Mouse (Mus musculus) forebrain, embryonic 16.5 days (tissue): ENCODE results near the gene Mdga1. TPM values are rescaled to one million over a fixed set of nuclear protein-coding genes. Genes with fewer than 3 reads are reported as not detected.

ENCODE experiments used
- ATAC-seq: fragments of 200-750 bp; cut with Nextera tagmentation; 2 replicates; pipeline ENCODE4 v1.8.0; 2017; ENCODE audit warnings: mild to moderate bottlenecking, moderate library complexity
- H3K27ac ChIP-seq: fragments of 300-500 bp; sonication (generic); 2 replicates; pipeline ENCODE4 v1.5.1; 2014; ENCODE audit warnings: low read length, control low read depth
- H3K27me3 ChIP-seq: fragments of 300-500 bp; sonication (generic); replicated peaks from 2 replicates; pipeline ENCODE4 v1.6.1; 2014; ENCODE audit warnings: low read length; ENCODE audit not compliant: control insufficient read depth, insufficient read depth
- H3K36me3 ChIP-seq: fragments of 300-500 bp; sonication (generic); 2 replicates; pipeline ENCODE4 v1.6.1; 2014; ENCODE audit not compliant: control insufficient read depth, insufficient read depth
- H3K4me1 ChIP-seq: fragments of 300-500 bp; sonication (generic); replicated peaks from 2 replicates; pipeline ENCODE4 v1.6.1; 2014; ENCODE audit warnings: low read length; ENCODE audit not compliant: control insufficient read depth, insufficient read depth
- H3K4me2 ChIP-seq: fragments of 300-500 bp; sonication (generic); 2 replicates; pipeline ENCODE4 v1.6.1; 2014; ENCODE audit warnings: mild to moderate bottlenecking, low read length, control low read depth
- H3K4me3 ChIP-seq: fragments of 300-500 bp; sonication (generic); replicated peaks from 2 replicates; pipeline ENCODE4 v1.5.1; 2014; ENCODE audit warnings: mild to moderate bottlenecking, low read length, control low read depth
- H3K9ac ChIP-seq: fragments of 300-500 bp; sonication (generic); replicated peaks from 2 replicates; pipeline ENCODE4 v1.6.1; 2014; ENCODE audit warnings: low read depth, low read length, control low read depth
- H3K9me3 ChIP-seq: fragments of 300-500 bp; sonication (generic); 2 replicates; pipeline ENCODE4 v1.6.1; 2016; ENCODE audit warnings: low read length; ENCODE audit not compliant: control insufficient read depth
- WGBS: fragments of 180-500 bp; shearing (Covaris S2); extraction: QIAGEN DNeasy Blood & Tissue Kit; methylation state at CpG from one replicate; pipeline ENCODE4 v1.1.7; 2014; 5-methylcytosine and 5-hydroxymethylcytosine counted together
- polyA plus RNA-seq: library from polyadenylated mRNA; unstranded; fragments of >200 nt; fragmentation: Nextera tagmentation; extraction: Ambion mirVana; gene quantifications from 2 replicates; pipeline ENCODE4 v1.2.1, GENCODE M21; 2015

Gene Mdga1
- polyA plus RNA-seq, 1 experiment from 2014 or later = 10.7 TPM

GRCm38 (mm10) chr17:29934133-29934851, 35.6 kb downstream of the Mdga1 start:
- no peaks in the 10 kb centered on the region; the same call in 1 of the 2 replicates for H3K9me3 ChIP-seq
- no peaks in the 10 kb centered on the region for H3K36me3 ChIP-seq
- no peak overlapping the region for H3K9ac ChIP-seq
- 89% methylated on average over 12 of the region's 12 CpGs for WGBS
- H3K4me3 ChIP-seq = no peak overlapping the region
- H3K4me1 ChIP-seq = peaks cover 9% of the 10 kb centered on the region; the same call in 1 of the 2 replicates
- ATAC-seq = no peak
- H3K27me3 ChIP-seq = peaks cover 10% of the 10 kb centered on the region
- H3K27ac ChIP-seq = no peak overlapping the region
- no peak overlapping the region for H3K4me2 ChIP-seq

- Histone ChIP-seq H3K4me3 (no peak overlapping the region), H3K9ac (no peak overlapping the region), H3K27ac (no peak overlapping the region), H3K4me1 (peaks cover 17% of the 10 kb centered on the region), H3K36me3 (no peaks in the 10 kb centered on the region), H3K27me3 (peaks cover 9% of the 10 kb centered on the region), H3K9me3 (no peaks in the 10 kb centered on the region; the same call in 1 of the 2 replicates), H3K4me2 (no peak overlapping the region)
- WGBS = 92% methylated on average over 6 of the region's 6 CpGs
- ATAC-seq = no peak
These were observed 37.1 kb downstream of the Mdga1 start for GRCm38 (mm10) chr17:29932753-29933152.

DNA sequence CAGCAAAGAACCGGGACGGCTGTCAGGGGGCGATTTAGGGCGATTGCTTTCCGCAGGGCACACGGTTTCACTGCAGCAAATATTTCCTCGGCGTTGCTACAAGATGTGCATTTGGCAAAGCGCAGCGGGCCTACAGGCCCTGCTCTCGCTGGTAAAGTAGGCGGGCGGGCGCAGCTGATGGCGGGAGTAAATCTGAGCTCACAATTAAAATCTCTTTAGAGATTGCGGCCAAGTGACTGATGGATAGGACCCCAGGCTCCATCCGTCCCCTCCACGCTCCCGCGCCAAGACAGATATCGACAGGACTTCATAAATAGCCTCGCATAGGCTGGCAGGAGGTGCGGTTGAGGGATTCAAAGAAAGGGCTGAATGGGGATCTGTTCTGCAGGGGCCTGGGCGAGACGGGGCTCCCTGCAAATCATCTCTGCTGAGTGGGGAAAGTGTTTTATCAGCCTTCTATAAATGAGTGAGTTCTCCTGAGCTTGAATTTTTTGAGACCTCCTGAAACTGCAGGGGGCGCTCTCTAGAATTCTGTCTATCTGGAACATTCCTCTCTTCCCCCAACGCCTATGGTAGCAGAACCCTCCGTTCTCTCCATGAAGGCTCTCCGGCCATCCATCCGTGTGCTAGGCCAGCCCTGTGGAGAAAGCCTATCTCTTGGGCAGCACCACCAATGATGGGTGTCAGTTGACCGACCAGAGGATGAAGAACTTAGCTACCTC, 38.5 kb downstream of the Mdga1 start:
- H3K4me2 ChIP-seq = no peak overlapping the region
- no peak overlapping the region for H3K27ac ChIP-seq
- no peak overlapping the region for H3K4me3 ChIP-seq
- peaks cover 9% of the 10 kb centered on the region for H3K27me3 ChIP-seq
- 79% methylated on average over 31 of the region's 31 CpGs for WGBS
- no peak overlapping the region for H3K9ac ChIP-seq
- ATAC-seq = no peak
- H3K4me1 ChIP-seq = peaks cover 17% of the 10 kb centered on the region
- no peaks in the 10 kb centered on the region; the same call in 1 of the 2 replicates for H3K9me3 ChIP-seq
- H3K36me3 ChIP-seq = no peaks in the 10 kb centered on the region

- H3K4me1 ChIP-seq = peaks cover 26% of the 10 kb centered on the region
- ATAC-seq = peak; percentile 57
- H3K9me3 ChIP-seq = no peaks in the 10 kb centered on the region
- H3K4me3 ChIP-seq = no peak overlapping the region
- no peak overlapping the region for H3K4me2 ChIP-seq
- H3K27ac ChIP-seq = no peak overlapping the region
- H3K9ac ChIP-seq = no peak overlapping the region
- no peaks in the 10 kb centered on the region for H3K36me3 ChIP-seq
- WGBS = 25% methylated on average over 16 of the region's 16 CpGs
- H3K27me3 ChIP-seq = peaks cover 3% of the 10 kb centered on the region; the same call in 1 of the 2 replicates
These were observed 41.1 kb downstream of the Mdga1 start for GRCm38 (mm10) chr17:29928751-29929237.

GRCm38 (mm10) chr17:29925608-29926606, 44.0 kb downstream of the Mdga1 start:
- Histone ChIP-seq H3K9me3 (no peaks in the 10 kb centered on the region), H3K4me2 (no peak overlapping the region), H3K36me3 (no peaks in the 10 kb centered on the region), H3K27me3 (peaks cover 5% of the 10 kb centered on the region; the same call in 1 of the 2 replicates), H3K4me3 (no peak overlapping the region), H3K9ac (no peak overlapping the region), H3K27ac (peak overlapping the region; percentile 20; the same call in 1 of the 2 replicates), H3K4me1 (peaks cover 21% of the 10 kb centered on the region)
- ATAC-seq = peak; percentile 68
- 40% methylated on average over 26 of the region's 26 CpGs for WGBS

DNA sequence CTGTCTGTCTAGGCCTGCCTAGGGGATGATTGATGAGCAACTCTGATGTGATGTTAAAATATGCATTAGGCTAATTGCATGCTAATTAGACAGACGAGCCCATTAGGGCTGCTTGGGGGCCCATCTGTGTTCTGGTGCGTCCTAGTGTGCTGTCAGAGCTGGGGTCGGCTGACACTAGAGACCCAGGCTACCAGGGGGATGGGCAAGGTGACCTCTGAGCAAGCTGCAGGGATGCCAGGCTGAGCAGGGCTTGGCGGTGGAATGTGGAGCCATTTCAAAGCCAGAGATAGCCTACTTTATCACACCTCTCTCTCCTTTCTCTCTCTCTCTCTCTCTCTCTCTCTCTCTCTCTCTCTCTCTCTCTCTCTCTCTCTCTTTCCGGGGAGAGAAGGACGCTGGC, 49.8 kb downstream of the Mdga1 start:
- Histone ChIP-seq H3K9ac (no peak overlapping the region), H3K4me3 (no peak overlapping the region), H3K4me1 (peaks cover 24% of the 10 kb centered on the region), H3K27ac (no peak overlapping the region), H3K9me3 (no peaks in the 10 kb centered on the region), H3K4me2 (no peak overlapping the region), H3K36me3 (no peaks in the 10 kb centered on the region), H3K27me3 (0 out of 2 replicates have a peak, but pooled peaks cover 2% of the 10 kb centered on the region)
- WGBS = 43% methylated on average over 6 of the region's 6 CpGs
- ATAC-seq = no peak

GRCm38 (mm10) chr17:29919552-29919920, 50.4 kb downstream of the Mdga1 start:
- no peaks in the 10 kb centered on the region for H3K9me3 ChIP-seq
- WGBS = 55% methylated on average over 3 of the region's 3 CpGs
- peaks cover 24% of the 10 kb centered on the region for H3K4me1 ChIP-seq
- no peak overlapping the region for H3K4me3 ChIP-seq
- no peaks in the 10 kb centered on the region for H3K36me3 ChIP-seq
- no peak for ATAC-seq
- H3K27ac ChIP-seq = no peak overlapping the region
- 0 out of 2 replicates have a peak, but pooled peaks cover 2% of the 10 kb centered on the region for H3K27me3 ChIP-seq
- no peak overlapping the region for H3K9ac ChIP-seq
- no peak overlapping the region for H3K4me2 ChIP-seq

DNA sequence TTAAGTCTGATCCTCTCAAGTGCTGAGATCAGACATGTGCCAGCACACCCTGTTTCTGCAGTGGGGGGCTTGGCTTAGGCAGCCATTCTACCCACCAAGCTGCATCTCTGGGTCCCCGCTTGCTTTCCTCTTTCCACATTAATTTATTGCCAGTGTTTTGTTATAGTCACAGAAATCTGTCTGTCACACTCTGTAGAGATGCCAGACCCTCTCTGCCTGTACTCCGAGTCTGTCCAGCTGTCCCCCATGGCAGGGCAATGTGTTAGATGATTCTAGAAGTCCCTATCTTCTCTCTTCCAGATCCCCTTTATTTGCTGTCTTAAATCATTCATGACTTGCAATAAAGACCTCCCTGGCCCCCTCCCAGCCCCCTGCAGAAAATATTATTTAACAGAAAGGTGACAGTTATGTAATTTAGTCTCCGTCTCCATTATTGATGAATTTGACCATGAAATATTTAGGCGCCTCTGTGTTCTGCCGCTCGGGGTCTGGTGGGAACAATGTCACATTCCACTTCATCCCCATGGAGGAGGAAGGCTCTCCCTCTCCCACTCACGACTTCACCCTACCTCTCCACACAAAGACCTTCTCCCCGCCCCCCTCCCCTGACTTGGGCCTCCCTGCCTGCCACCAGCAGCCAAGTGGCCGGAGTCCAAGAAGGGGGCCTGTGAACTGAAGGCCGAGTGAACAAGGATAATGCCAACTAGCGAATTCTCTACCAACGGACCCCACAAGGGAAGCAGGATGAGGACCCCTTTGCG, 50.9 kb downstream of the Mdga1 start:
- H3K9ac ChIP-seq = no peak overlapping the region
- H3K36me3 ChIP-seq = no peaks in the 10 kb centered on the region
- WGBS = 29% methylated on average over 13 of the region's 13 CpGs

More for the DNA sequence above, 50.9 kb downstream of the Mdga1 start:
- Histone ChIP-seq H3K9me3 (no peaks in the 10 kb centered on the region), H3K4me2 (no peak overlapping the region), H3K27me3 (0 out of 2 replicates have a peak, but pooled peaks cover 2% of the 10 kb centered on the region), H3K4me1 (peaks cover 24% of the 10 kb centered on the region), H3K4me3 (no peak overlapping the region), H3K27ac (no peak overlapping the region)
- ATAC-seq = peak; percentile 52
